Mouse (Mus musculus): ENCODE measurements around the gene Gm11568. TPM values are rescaled to one million over a fixed set of nuclear protein-coding genes. Genes with fewer than 3 reads are reported as not detected.
"Not testable (repeated sequence)": the region's sequence is repeated elsewhere in the genome, so short reads cannot be mapped to it uniquely, and the experiment has no call there.

Gm11568 gene
- total RNA-seq (2012; rRNA removed): not detected in 2 replicates

DNA sequence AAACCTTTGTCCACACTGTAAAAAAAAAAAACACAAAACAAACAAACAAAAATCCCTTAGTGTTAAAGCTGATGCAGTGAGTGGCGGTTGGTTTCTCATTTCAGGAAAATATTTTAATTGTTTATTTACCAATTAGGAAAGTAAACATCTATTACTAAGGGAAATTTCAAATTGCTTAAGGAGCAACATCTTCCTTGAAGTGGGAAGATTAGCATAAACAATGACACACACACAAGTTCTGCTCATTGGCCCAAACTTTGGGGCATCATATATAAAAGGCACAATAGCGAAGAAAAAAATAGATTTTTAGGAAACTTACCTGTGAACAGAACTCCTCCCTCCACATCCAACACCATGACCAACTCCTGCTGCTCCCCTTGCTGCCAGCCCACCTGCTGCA is at the start of gene Gm11568:
Gm11568 (plus strand) TSS at position 301 of the 400 bp plus-strand sequence.
- DNase-seq (ENCODE audit: low read depth, low spot score): no peak
- Histone ChIP-seq H3K9me3 (ENCODE audit: control insufficient read depth, insufficient read depth, low read depth, low read length) (no peaks in the 10 kb centered on the region), H3K4me3 (ENCODE audit: insufficient read depth in 1 of 2, low read depth in 1 of 2, low read length in 2 of 2, poor library complexity in 1 of 2, severe bottlenecking in 1 of 2) (no peak within 1 kb of the TSS), H3K4me1 (ENCODE audit: control insufficient read depth in 2 of 2, insufficient read depth in 2 of 2, low read length in 2 of 2, poor library complexity in 1 of 2) (no peaks in the 10 kb centered on the region), H3K9ac (ENCODE audit: insufficient read depth, low read depth, low read length, poor library complexity, severe bottlenecking) (no peak within 1 kb of the TSS), H3K27ac (ENCODE audit: insufficient read depth, low read depth, low read length, poor library complexity, severe bottlenecking) (no peak within 1 kb of the TSS), H3K36me3 (ENCODE audit: control insufficient read depth, insufficient read depth, low read length, poor library complexity, severe bottlenecking) (no peaks in the 10 kb centered on the region)
- in situ Hi-C loops (cut with MboI; ENCODE audit: low sequenced_read_pairs in 2 of 2, unreplicated experiment in 2 of 2): no loop called here
- TF ChIP-seq ZNF384 (IDR thresholded peaks at IDR 0.05; ENCODE audit: low read depth, low read length) (no peak), MAFK (IDR thresholded peaks at IDR 0.05; ENCODE audit: insufficient read depth, low read depth, low read length) (no peak), HCFC1 (IDR thresholded peaks at IDR 0.05; ENCODE audit: borderline replicate concordance, insufficient read depth, low read length) (no peak), ZC3H11A (IDR thresholded peaks at IDR 0.05; ENCODE audit: borderline replicate concordance, low read depth, low read length) (no peak), CHD2 (IDR thresholded peaks at IDR 0.05; ENCODE audit: low read depth, low read length) (no peak)

DNA sequence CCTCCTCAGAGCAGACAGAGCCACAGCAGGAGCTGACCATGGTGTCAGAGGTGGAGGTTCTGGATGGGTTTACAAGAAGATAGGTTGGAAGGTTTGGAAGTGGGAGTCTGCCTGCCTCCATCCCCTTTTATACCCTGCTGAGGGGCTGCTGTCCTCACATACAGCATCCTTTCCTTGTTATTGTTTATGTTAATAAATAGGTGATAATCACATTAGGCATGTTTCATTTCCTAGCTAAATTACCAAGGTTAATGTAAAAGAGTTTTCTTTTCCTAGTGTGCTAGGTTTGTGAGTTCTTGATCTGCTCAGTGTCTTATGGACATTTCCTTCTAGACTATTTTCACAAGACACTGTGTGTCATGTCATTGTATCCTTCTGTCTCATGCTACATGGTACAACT is 47.9 kb upstream of the Gm11568 start, which contains the start of gene Krtap4-13:
Krtap4-13 (minus strand) TSS at position 101 of the 400 bp plus-strand sequence.
- DNase-seq (ENCODE audit: low read depth, low spot score); in situ Hi-C loops (cut with MboI; ENCODE audit: low sequenced_read_pairs in 2 of 2, unreplicated experiment in 2 of 2); H3K9ac ChIP-seq (ENCODE audit: insufficient read depth, low read depth, low read length, poor library complexity, severe bottlenecking): not testable (repeated sequence)

DNA sequence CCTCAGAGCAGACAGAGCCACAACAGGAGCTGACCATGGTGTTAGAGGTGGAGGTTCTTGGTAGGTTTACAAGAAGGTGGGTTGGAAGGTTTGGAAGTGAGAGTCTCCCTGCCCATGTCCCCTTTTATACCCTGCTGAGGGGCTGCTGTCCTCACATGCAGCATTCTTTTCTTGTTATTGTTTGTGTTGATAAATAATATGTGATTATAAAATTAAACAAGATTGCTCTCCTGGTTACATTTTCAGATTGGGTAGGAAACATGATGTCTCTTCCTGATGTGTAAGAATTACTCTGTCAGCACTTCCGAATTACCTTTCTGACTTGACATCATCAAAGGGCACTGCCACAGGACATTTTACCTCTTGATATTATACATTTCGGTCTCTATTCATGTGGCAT is 42.2 kb upstream of the Gm11568 start, which contains the start of gene Gm11564:
Gm11564 (minus strand) TSS at position 101 of the 400 bp plus-strand sequence.
- H3K9me3 ChIP-seq (ENCODE audit: control insufficient read depth, insufficient read depth, low read depth, low read length); H3K4me3 ChIP-seq (ENCODE audit: insufficient read depth in 1 of 2, low read depth in 1 of 2, low read length in 2 of 2, poor library complexity in 1 of 2, severe bottlenecking in 1 of 2); DNase-seq (ENCODE audit: low read depth, low spot score); H3K4me1 ChIP-seq (ENCODE audit: control insufficient read depth in 2 of 2, insufficient read depth in 2 of 2, low read length in 2 of 2, poor library complexity in 1 of 2); in situ Hi-C loops (cut with MboI; ENCODE audit: low sequenced_read_pairs in 2 of 2, unreplicated experiment in 2 of 2); H3K9ac ChIP-seq (ENCODE audit: insufficient read depth, low read depth, low read length, poor library complexity, severe bottlenecking); H3K27ac ChIP-seq (ENCODE audit: insufficient read depth, low read depth, low read length, poor library complexity, severe bottlenecking); H3K36me3 ChIP-seq (ENCODE audit: control insufficient read depth, insufficient read depth, low read length, poor library complexity, severe bottlenecking): not testable (repeated sequence)

More for the DNA sequence above, 47.9 kb upstream of the Gm11568 start, which contains the start of gene Krtap4-13:
- H3K4me3 ChIP-seq (ENCODE audit: insufficient read depth in 1 of 2, low read depth in 1 of 2, low read length in 2 of 2, poor library complexity in 1 of 2, severe bottlenecking in 1 of 2); H3K36me3 ChIP-seq (ENCODE audit: control insufficient read depth, insufficient read depth, low read length, poor library complexity, severe bottlenecking); H3K4me1 ChIP-seq (ENCODE audit: control insufficient read depth in 2 of 2, insufficient read depth in 2 of 2, low read length in 2 of 2, poor library complexity in 1 of 2); H3K27ac ChIP-seq (ENCODE audit: insufficient read depth, low read depth, low read length, poor library complexity, severe bottlenecking); H3K9me3 ChIP-seq (ENCODE audit: control insufficient read depth, insufficient read depth, low read depth, low read length): not testable (repeated sequence)

DNA sequence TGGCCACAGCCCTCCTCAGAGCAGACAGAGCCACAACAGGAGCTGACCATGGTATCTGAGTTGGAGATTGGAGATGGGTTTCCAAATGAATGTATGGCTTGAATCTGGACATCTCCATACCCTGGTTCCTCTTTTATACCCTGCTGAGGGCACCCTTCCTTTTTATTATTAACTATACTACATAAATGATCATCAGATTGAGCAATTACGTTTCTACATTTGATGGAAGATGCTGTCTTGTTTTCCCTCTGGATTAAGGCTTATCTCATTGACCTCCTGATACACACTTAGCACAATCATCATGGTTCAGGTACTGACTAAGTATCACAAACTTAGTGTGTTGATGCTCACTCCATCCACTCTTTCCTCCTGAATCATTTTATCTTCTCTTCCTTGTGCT is 19.8 kb upstream of the Gm11568 start, which contains the start of gene 2300003K06Rik:
2300003K06Rik (minus strand) TSS at position 101 of the 400 bp plus-strand sequence.
- Histone ChIP-seq H3K9ac (ENCODE audit: insufficient read depth, low read depth, low read length, poor library complexity, severe bottlenecking) (no peak within 1 kb of the TSS), H3K36me3 (ENCODE audit: control insufficient read depth, insufficient read depth, low read length, poor library complexity, severe bottlenecking) (no peaks in the 10 kb centered on the region), H3K9me3 (ENCODE audit: control insufficient read depth, insufficient read depth, low read depth, low read length) (no peaks in the 10 kb centered on the region), H3K4me3 (ENCODE audit: insufficient read depth in 1 of 2, low read depth in 1 of 2, low read length in 2 of 2, poor library complexity in 1 of 2, severe bottlenecking in 1 of 2) (no peak within 1 kb of the TSS), H3K4me1 (ENCODE audit: control insufficient read depth in 2 of 2, insufficient read depth in 2 of 2, low read length in 2 of 2, poor library complexity in 1 of 2) (no peaks in the 10 kb centered on the region), H3K27ac (ENCODE audit: insufficient read depth, low read depth, low read length, poor library complexity, severe bottlenecking) (no peak within 1 kb of the TSS; the same call in 1 of the 2 replicates)
- DNase-seq (ENCODE audit: low read depth, low spot score): no peak
- no peak for TF ChIP-seq ZNF384 (IDR thresholded peaks at IDR 0.05; ENCODE audit: low read depth, low read length)
- TF ChIP-seq ZC3H11A (IDR thresholded peaks at IDR 0.05; ENCODE audit: borderline replicate concordance, low read depth, low read length): no peak
- TF ChIP-seq CHD2 (IDR thresholded peaks at IDR 0.05; ENCODE audit: low read depth, low read length): no peak
- no peak for TF ChIP-seq HCFC1 (IDR thresholded peaks at IDR 0.05; ENCODE audit: borderline replicate concordance, insufficient read depth, low read length)
- in situ Hi-C loops (cut with MboI; ENCODE audit: low sequenced_read_pairs in 2 of 2, unreplicated experiment in 2 of 2): no loop called here

DNA sequence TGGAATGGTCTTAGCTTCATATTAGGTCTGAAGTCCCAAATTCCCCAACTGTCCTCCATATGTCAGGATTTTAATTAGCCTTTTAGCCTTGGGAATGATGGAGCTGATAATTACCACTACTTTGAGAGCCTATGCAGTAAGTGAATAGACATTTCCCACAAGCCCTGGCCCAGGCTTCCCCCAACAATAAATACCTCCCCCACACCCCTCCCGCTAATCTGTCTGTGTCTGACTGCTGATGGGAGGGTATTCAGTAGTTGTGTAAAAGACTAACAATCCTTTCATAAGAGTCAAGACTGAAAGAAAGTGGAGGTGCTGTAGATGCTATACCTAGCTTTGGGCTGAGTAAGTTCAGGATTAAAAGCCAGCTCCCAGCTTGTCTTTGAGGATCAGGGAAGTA is 15.5 kb upstream of the Gm11568 start:
- H3K36me3 ChIP-seq (ENCODE audit: control insufficient read depth, insufficient read depth, low read length, poor library complexity, severe bottlenecking): no peaks in the 10 kb centered on the region
- H3K9ac ChIP-seq (ENCODE audit: insufficient read depth, low read depth, low read length, poor library complexity, severe bottlenecking): no peak overlapping the region
- no peaks in the 10 kb centered on the region for H3K9me3 ChIP-seq (ENCODE audit: control insufficient read depth, insufficient read depth, low read depth, low read length)
- DNase-seq (ENCODE audit: low read depth, low spot score): no peak
- in situ Hi-C loops (cut with MboI; ENCODE audit: low sequenced_read_pairs in 2 of 2, unreplicated experiment in 2 of 2): no loop called here
- TF ChIP-seq ZC3H11A (IDR thresholded peaks at IDR 0.05; ENCODE audit: borderline replicate concordance, low read depth, low read length) (no peak), HCFC1 (IDR thresholded peaks at IDR 0.05; ENCODE audit: borderline replicate concordance, insufficient read depth, low read length) (no peak), MAFK (IDR thresholded peaks at IDR 0.05; ENCODE audit: insufficient read depth, low read depth, low read length) (no peak), CHD2 (IDR thresholded peaks at IDR 0.05; ENCODE audit: low read depth, low read length) (no peak), ZNF384 (IDR thresholded peaks at IDR 0.05; ENCODE audit: low read depth, low read length) (no peak)
- H3K4me3 ChIP-seq (ENCODE audit: insufficient read depth in 1 of 2, low read depth in 1 of 2, low read length in 2 of 2, poor library complexity in 1 of 2, severe bottlenecking in 1 of 2): no peak overlapping the region
- no peaks in the 10 kb centered on the region for H3K4me1 ChIP-seq (ENCODE audit: control insufficient read depth in 2 of 2, insufficient read depth in 2 of 2, low read length in 2 of 2, poor library complexity in 1 of 2)
- no peak overlapping the region for H3K27ac ChIP-seq (ENCODE audit: insufficient read depth, low read depth, low read length, poor library complexity, severe bottlenecking)

Measured in ES-E14 (cell line).